Mouse (Mus musculus): Measurements from ENCODE around the gene Stim2. TPM values are rescaled to one million over a fixed set of nuclear protein-coding genes. Genes with fewer than 3 reads are reported as not detected.

Stim2 gene
- total and polyA plus RNA-seq, 3 experiments = 16.8 to 21.5 (median 18.2) TPM

- H3K27ac ChIP-seq (ENCODE audit: insufficient read depth, low read depth) = no peak overlapping the region
- no peaks in the 10 kb centered on the region for H3K27me3 ChIP-seq (replicated peaks)
- H3K4me2 ChIP-seq (ENCODE audit: insufficient read depth, low read depth, poor library complexity, severe bottlenecking) = no peak overlapping the region
- no peaks in the 10 kb centered on the region for H3K36me3 ChIP-seq (replicated peaks in 1 of 2; ENCODE audit: control insufficient read depth in 1 of 2, insufficient read depth in 1 of 2, low read length in 1 of 2)
- peaks cover 8 to 36% of the 10 kb centered on the region in 2 experiments for H3K4me1 ChIP-seq (ENCODE audit: control insufficient read depth in 1 of 2, insufficient read depth in 2 of 2)
- no peak overlapping the region for H3K9ac ChIP-seq (ENCODE audit: insufficient read depth, low read depth)
- peaks cover 13% of the 10 kb centered on the region; the same call in 1 of the 2 replicates for H3K79me2 ChIP-seq (replicated peaks; ENCODE audit: control insufficient read depth, extremely low read depth, insufficient read depth, poor library complexity, severe bottlenecking)
- TF ChIP-seq MXI1 (IDR thresholded peaks at IDR 0.05; ENCODE audit: low read depth, low read length) = no peak
- TF ChIP-seq SMC3 (IDR thresholded peaks at IDR 0.05; ENCODE audit: low read depth, low read length) = no peak
- TF ChIP-seq POLR2A (IDR thresholded peaks at IDR 0.05; ENCODE audit: low read depth, low read length) = no peak
- TF ChIP-seq POLR2AphosphoS2 (IDR thresholded peaks at IDR 0.05; ENCODE audit: low read depth, low read length) = no peak
- TF ChIP-seq PAX5 (IDR thresholded peaks at IDR 0.05; ENCODE audit: low read length) = no peak
- no peak for TF ChIP-seq ELF1 (IDR thresholded peaks at IDR 0.05; ENCODE audit: low read depth, low read length)
- TF ChIP-seq MYC (IDR thresholded peaks at IDR 0.05; ENCODE audit: low read depth, low read length) = no peak
- no peak for TF ChIP-seq E2F4 (IDR thresholded peaks at IDR 0.05; ENCODE audit: insufficient replicate concordance, low read depth, low read length)
- TF ChIP-seq JUND (conservative IDR thresholded peaks at IDR 0.05; ENCODE audit: low read depth, low read length) = no peak
- TF ChIP-seq USF2 (conservative IDR thresholded peaks at IDR 0.05; ENCODE audit: low read depth, low read length) = no peak
- TF ChIP-seq MAX (IDR thresholded peaks at IDR 0.05; ENCODE audit: low read length) = no peak
- TF ChIP-seq EP300 (IDR thresholded peaks at IDR 0.05; ENCODE audit: low read length) = no peak
- TF ChIP-seq RCOR1 (conservative IDR thresholded peaks at IDR 0.05; ENCODE audit: low read depth, low read length) = no peak
- in situ Hi-C loops (cut with MboI; ENCODE audit: low pct_ligation_motif_present, low pct_unique_long_range_greater_than_20kb, low sequenced_read_pairs) (no loop called here), dilution Hi-C loops (cut with MboI; ENCODE audit: extremely low pct_ligation_motif_present, extremely low pct_unique_long_range_greater_than_20kb, low sequenced_read_pairs) (no loop called here)
- no peak overlapping the region for H3K4me3 ChIP-seq (replicated peaks in 1 of 3; ENCODE audit: low read depth in 2 of 3, low read length in 2 of 3, poor library complexity in 1 of 3)
- no peak for DNase-seq (ENCODE audit: extremely low read depth)
- no peaks in the 10 kb centered on the region for H3K9me3 ChIP-seq (replicated peaks; ENCODE audit: low read length)
Observed at GRCm38 (mm10) chr5:54001021-54001420, 2.7 kb downstream of the Stim2 start.

GRCm38 (mm10) chr5:54005111-54005864 lies 7.0 kb downstream of the Stim2 start:
- H3K9me3 ChIP-seq (replicated peaks; ENCODE audit: low read length) = no peaks in the 10 kb centered on the region
- H3K9ac ChIP-seq (ENCODE audit: insufficient read depth, low read depth) = no peak overlapping the region
- in situ Hi-C loops (cut with MboI; ENCODE audit: low pct_ligation_motif_present, low pct_unique_long_range_greater_than_20kb, low sequenced_read_pairs) (no loop called here), dilution Hi-C loops (cut with MboI; ENCODE audit: extremely low pct_ligation_motif_present, extremely low pct_unique_long_range_greater_than_20kb, low sequenced_read_pairs) (no loop called here)
- DNase-seq (ENCODE audit: extremely low read depth) = no peak
- peaks cover 0 to 9% of the 10 kb centered on the region in 2 experiments; a peak in 2 of 4 replicates for H3K4me1 ChIP-seq (ENCODE audit: control insufficient read depth in 1 of 2, insufficient read depth in 2 of 2)
- TF ChIP-seq JUN (IDR thresholded peaks at IDR 0.05; ENCODE audit: insufficient read depth, low read depth, low read length) (no peak), POLR2AphosphoS2 (IDR thresholded peaks at IDR 0.05; ENCODE audit: low read depth, low read length) (no peak), MAX (IDR thresholded peaks at IDR 0.05; ENCODE audit: low read length) (no peak), SMC3 (IDR thresholded peaks at IDR 0.05; ENCODE audit: low read depth, low read length) (no peak), NRF1 (IDR thresholded peaks at IDR 0.05; ENCODE audit: low read depth, low read length) (no peak), NELFE (IDR thresholded peaks at IDR 0.05; ENCODE audit: low read depth, low read length) (no peak), RAD21 (IDR thresholded peaks at IDR 0.05; ENCODE audit: low read depth, low read length) (no peak), ZC3H11A (IDR thresholded peaks at IDR 0.05; ENCODE audit: low read depth, low read length) (no peak), ETS1 (conservative IDR thresholded peaks at IDR 0.05; ENCODE audit: low read depth, low read length) (no peak), KAT2A (IDR thresholded peaks at IDR 0.05; ENCODE audit: insufficient replicate concordance, low read length) (no peak), TCF12 (IDR thresholded peaks at IDR 0.05; ENCODE audit: low read depth, low read length) (no peak), IRF4 (IDR thresholded peaks at IDR 0.05; ENCODE audit: low read depth, low read length) (no peak)
- no peak overlapping the region for H3K27ac ChIP-seq (ENCODE audit: insufficient read depth, low read depth)
- no peaks in the 10 kb centered on the region for H3K27me3 ChIP-seq (replicated peaks)
- H3K79me2 ChIP-seq (replicated peaks; ENCODE audit: control insufficient read depth, extremely low read depth, insufficient read depth, poor library complexity, severe bottlenecking) = peaks cover 4% of the 10 kb centered on the region; the same call in 1 of the 2 replicates
- no peak overlapping the region for H3K4me3 ChIP-seq (replicated peaks in 1 of 3; ENCODE audit: low read depth in 2 of 3, low read length in 2 of 3, poor library complexity in 1 of 3)
- H3K4me2 ChIP-seq (ENCODE audit: insufficient read depth, low read depth, poor library complexity, severe bottlenecking) = no peak overlapping the region
- peaks cover 3 to 8% of the 10 kb centered on the region in 2 experiments for H3K36me3 ChIP-seq (replicated peaks in 1 of 2; ENCODE audit: control insufficient read depth in 1 of 2, insufficient read depth in 1 of 2, low read length in 1 of 2)

Data from CH12.LX (cell line).